ENCODE assay signal across 14 mouse cellular contexts in the genomic region with DNA sequence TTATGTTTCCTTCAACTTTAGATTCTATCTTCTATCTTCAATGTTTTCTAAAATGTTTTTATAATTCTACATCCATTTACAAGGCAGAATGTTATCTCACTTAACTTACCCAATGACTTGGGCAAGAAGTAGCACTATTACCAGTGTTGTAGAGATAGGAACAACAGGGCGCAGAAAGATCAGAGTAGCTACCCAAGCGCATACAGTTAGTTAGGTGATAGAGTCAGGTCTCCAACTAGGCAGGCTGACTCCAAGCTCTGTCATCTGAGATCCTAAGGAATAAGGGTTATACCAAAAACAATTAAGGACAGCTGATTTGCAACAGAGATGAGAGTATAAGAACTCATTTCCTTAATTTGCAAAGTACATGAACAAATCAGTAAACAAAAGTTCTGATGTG.
"Had no signal": no experiment of that assay in that cellular context is flagged by ENCODE, and none has a peak within 500 bp of the region (broad histone marks: within the 10 kb centered on the region; RNA-seq: fewer than 3 reads in every experiment).

No protein-coding gene starts in this region.

- H3K36me3 ChIP-seq: limb, embryonic 12.5 days; limb, embryonic 15.5 days; lung, embryonic 15.5 days; midbrain, embryonic 10.5 days; midbrain, embryonic 13.5 days; neural tube, embryonic 13.5 days had no signal

- DNase-seq: kidney, adult 2 months; lung, postnatal 10 days; lung, postnatal 36 days; retina, postnatal 1 day had no signal

- H3K4me3 ChIP-seq: limb, embryonic 12.5 days; limb, embryonic 15.5 days; lung, embryonic 15.5 days; midbrain, embryonic 10.5 days; midbrain, embryonic 13.5 days; myocyte; neural tube, embryonic 13.5 days had no signal

- H3K9me3 ChIP-seq: limb, embryonic 12.5 days; limb, embryonic 15.5 days; lung, embryonic 15.5 days; midbrain, embryonic 10.5 days; midbrain, embryonic 13.5 days; neural tube, embryonic 13.5 days had no signal

- H3K27me3 ChIP-seq: lung, embryonic 15.5 days; midbrain, embryonic 13.5 days; neural tube, embryonic 13.5 days had no signal

- ATAC-seq: midbrain, embryonic 13.5 days; midbrain, embryonic 16.5 days had no signal

- H3K27ac ChIP-seq: kidney, postnatal 0 days; limb, embryonic 12.5 days; limb, embryonic 15.5 days; liver, embryonic 14.5 days; lung, embryonic 15.5 days; midbrain, embryonic 10.5 days; midbrain, embryonic 13.5 days; neural tube, embryonic 13.5 days had no signal
